ENCODE assay signal across 8 mouse cellular contexts in genomic region chr5:105731173-105731626, GRCm38 (mm10). TPM values are rescaled to one million over a fixed set of nuclear protein-coding genes. Genes with fewer than 3 reads are reported as not detected.
DNase-seq lines count a peak whose midpoint lies in the region; ATAC-seq and TF ChIP-seq lines count a peak whose summit lies in the region.

No protein-coding gene starts in this region.

- peaks cover 25% of the 10 kb centered on the region for H3K4me1 ChIP-seq in forebrain, embryonic 13.5 days
- peaks cover 16% of the 10 kb centered on the region for H3K4me1 ChIP-seq in limb, embryonic 14.5 days (ENCODE audit: control insufficient read depth, insufficient read depth, low read length)
- H3K4me1 ChIP-seq in midbrain, embryonic 16.5 days (ENCODE audit: control insufficient read depth, insufficient read depth, low read length), result peaks cover 17% of the 10 kb centered on the region

- peak; percentile 52 for DNase-seq in adrenal gland, postnatal 10 days
- no peak for DNase-seq in adrenal gland, postnatal 4 days (ENCODE audit: low spot score in 2 of 2)
- peak; percentile 48 for DNase-seq in Muller cell, postnatal 12 days (ENCODE audit: inconsistent ontology term)
- DNase-seq in limb, embryonic 14.5 days (ENCODE audit: low spot score), result peak; percentile 13
- no peak for DNase-seq in cerebellum, adult 11 months
- DNase-seq in cerebellum, adult 9-11 months, result no peak

- H3K4me3 ChIP-seq in forebrain, embryonic 13.5 days, result no peak overlapping the region
- peak overlapping the region; percentile 51 for H3K4me3 ChIP-seq in limb, embryonic 14.5 days (replicated peaks; ENCODE audit: low read length)
- H3K4me3 ChIP-seq in midbrain, embryonic 16.5 days (ENCODE audit: low read depth, low read length), result 0 out of 2 replicates have a peak overlapping the region, but pooled peaks have one; percentile 41

- H3K9me3 ChIP-seq in forebrain, embryonic 13.5 days (replicated peaks), result no peaks in the 10 kb centered on the region
- H3K9me3 ChIP-seq in limb, embryonic 14.5 days (ENCODE audit: control insufficient read depth, low read length), result no peaks in the 10 kb centered on the region
- no peaks in the 10 kb centered on the region for H3K9me3 ChIP-seq in midbrain, embryonic 16.5 days (replicated peaks; ENCODE audit: control insufficient read depth, low read length, poor library complexity, severe bottlenecking)

- 35% methylated on average over 16 of the region's 16 CpGs for WGBS in forebrain, embryonic 13.5 days
- WGBS in limb, embryonic 14.5 days, result 24% methylated on average over 16 of the region's 16 CpGs
- WGBS in midbrain, embryonic 16.5 days, result 43% methylated on average over 16 of the region's 16 CpGs

- H3K27me3 ChIP-seq in forebrain, embryonic 13.5 days, result no peaks in the 10 kb centered on the region
- H3K27me3 ChIP-seq in limb, embryonic 14.5 days (ENCODE audit: control insufficient read depth, insufficient read depth, low read length), result no peaks in the 10 kb centered on the region
- H3K27me3 ChIP-seq in midbrain, embryonic 16.5 days (ENCODE audit: control insufficient read depth, insufficient read depth, low read depth, low read length), result no peaks in the 10 kb centered on the region

- no peak overlapping the region for H3K27ac ChIP-seq in forebrain, embryonic 13.5 days
- no peak overlapping the region for H3K27ac ChIP-seq in limb, embryonic 14.5 days (replicated peaks; ENCODE audit: low read depth, low read length)
- H3K27ac ChIP-seq in midbrain, embryonic 16.5 days (ENCODE audit: low read length), result no peak overlapping the region

- peaks cover 10% of the 10 kb centered on the region for H3K36me3 ChIP-seq in forebrain, embryonic 13.5 days (ENCODE audit: poor library complexity, severe bottlenecking)
- no peaks in the 10 kb centered on the region for H3K36me3 ChIP-seq in limb, embryonic 14.5 days (ENCODE audit: control insufficient read depth, insufficient read depth, low read length)
- H3K36me3 ChIP-seq in midbrain, embryonic 16.5 days (ENCODE audit: control insufficient read depth, insufficient read depth, low read length), result no peaks in the 10 kb centered on the region

- ATAC-seq in forebrain, embryonic 13.5 days, result no peak
- ATAC-seq in limb, embryonic 14.5 days (ENCODE audit: low FRiP score, low read depth), result no peak
- no peak for ATAC-seq in midbrain, embryonic 16.5 days

- H3K4me2 ChIP-seq in forebrain, embryonic 13.5 days, result peak overlapping the region; percentile 76
- H3K4me2 ChIP-seq in limb, embryonic 14.5 days (replicated peaks; ENCODE audit: low read depth, low read length, severe bottlenecking), result peak overlapping the region; percentile 91
- peak overlapping the region; percentile 83 for H3K4me2 ChIP-seq in midbrain, embryonic 16.5 days (ENCODE audit: low read length)

- TF ChIP-seq POLR2A in limb, embryonic 14.5 days (IDR thresholded peaks at IDR 0.05; ENCODE audit: borderline replicate concordance, extremely low read depth, insufficient read depth, insufficient read length), result no peak

- H3K9ac ChIP-seq in forebrain, embryonic 13.5 days, result no peak overlapping the region
- H3K9ac ChIP-seq in limb, embryonic 14.5 days (ENCODE audit: low read depth, low read length, severe bottlenecking), result peak overlapping the region; percentile 66; the same call in 1 of the 2 replicates
- no peak overlapping the region for H3K9ac ChIP-seq in midbrain, embryonic 16.5 days (ENCODE audit: low read depth, low read length)

RNA-seq across cellular contexts. Expression of gene Lrrc8d, which starts 31.4 kb away (rescaled TPM):
- 10 to 100 TPM; 61.3 to 77.2 TPM for total RNA-seq in adrenal gland, postnatal 10 days (2021)
- total RNA-seq in adrenal gland, postnatal 4 days (2021), result 10 to 100 TPM; 83.9 to 89.6 TPM
- 27.2 and 27.3 TPM in 2 replicates for polyA plus RNA-seq in forebrain, embryonic 13.5 days (2015; fragmentation: Nextera tagmentation; extraction: Ambion mirVana)
- polyA plus RNA-seq in limb, embryonic 14.5 days (2012; rRNA removed), result 8.1 and 8.2 TPM in 2 replicates
- 13.4 and 15.3 TPM in 2 replicates for polyA plus RNA-seq in limb, embryonic 14.5 days (2014; fragmentation: Nextera tagmentation; extraction: Ambion mirVana)
- 33.9 and 35.9 TPM in 2 replicates for polyA plus RNA-seq in midbrain, embryonic 16.5 days (2015; fragmentation: Nextera tagmentation; extraction: Ambion mirVana)

Comparison
In these comparisons a context has a peak if more than half of its experiments do, and no peak if none do; other contexts are left out.
1. DNase-seq: peak in adrenal gland, postnatal 10 days (single experiment), Muller cell, postnatal 12 days (single experiment) and limb, embryonic 14.5 days (single experiment); none in adrenal gland, postnatal 4 days (0 of 2), cerebellum, adult 11 months (single experiment) and cerebellum, adult 9-11 months (single experiment).
2. Peak in every context shown above with its lines, with median percentiles within 50 percentile points of each other: H3K4me2 ChIP-seq.